Mouse (Mus musculus) embryo, embryonic 11.5 days (tissue): ENCODE results near the gene Gm4131.
"Not testable (repeated sequence)": the region's sequence is repeated elsewhere in the genome, so short reads cannot be mapped to it uniquely, and the experiment has no call there.

Source experiments
- DNase-seq: peaks from one replicate; pipeline ENCODE4 v3.0.0-alpha.2; 2012; ENCODE audit warnings: low read depth, low spot score

Gene Gm4131

DNA sequence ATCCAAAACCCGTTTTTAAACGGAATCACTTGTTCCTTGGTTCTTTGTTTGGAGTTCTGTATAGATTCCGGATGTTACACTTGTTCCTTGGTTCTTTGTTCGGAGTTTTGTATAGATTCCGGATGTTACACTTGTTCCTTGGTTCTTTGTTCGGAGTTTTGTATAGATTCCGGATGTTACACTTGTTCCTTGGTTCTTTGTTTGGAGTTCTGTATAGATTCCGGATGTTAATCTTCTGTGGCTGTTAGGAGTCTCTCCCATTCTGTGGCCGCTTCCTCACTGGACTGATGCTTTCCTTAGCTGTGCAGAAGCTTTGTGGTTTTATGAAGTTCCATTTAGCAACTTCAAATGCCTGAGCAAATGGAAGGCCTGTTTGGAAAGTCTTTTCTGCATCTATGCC is at the start of gene Gm4131:
Gene Gm4131, minus strand, starts transcription at position 101 of the 400 bp plus-strand sequence.
- DNase-seq = not testable (repeated sequence)

DNA sequence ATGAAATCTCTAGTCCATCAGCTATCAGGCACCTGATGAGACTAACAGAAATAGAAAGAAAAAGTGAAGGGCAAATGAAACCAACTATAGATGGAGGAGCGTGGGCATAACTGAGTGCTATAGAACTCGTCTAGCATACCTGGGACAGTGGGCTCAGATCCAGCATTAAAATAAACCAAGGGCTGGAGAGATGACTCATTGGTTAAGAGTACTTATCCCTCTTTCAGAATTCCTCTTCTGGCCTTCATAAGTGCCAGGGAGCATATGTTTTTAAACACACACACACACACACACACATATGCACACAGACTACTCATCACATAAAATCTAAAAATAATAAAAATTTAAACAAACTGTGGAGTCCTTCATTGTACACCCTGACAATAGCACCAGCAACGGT is 43.2 kb upstream of the Gm4131 start:
- no peak for DNase-seq

DNA sequence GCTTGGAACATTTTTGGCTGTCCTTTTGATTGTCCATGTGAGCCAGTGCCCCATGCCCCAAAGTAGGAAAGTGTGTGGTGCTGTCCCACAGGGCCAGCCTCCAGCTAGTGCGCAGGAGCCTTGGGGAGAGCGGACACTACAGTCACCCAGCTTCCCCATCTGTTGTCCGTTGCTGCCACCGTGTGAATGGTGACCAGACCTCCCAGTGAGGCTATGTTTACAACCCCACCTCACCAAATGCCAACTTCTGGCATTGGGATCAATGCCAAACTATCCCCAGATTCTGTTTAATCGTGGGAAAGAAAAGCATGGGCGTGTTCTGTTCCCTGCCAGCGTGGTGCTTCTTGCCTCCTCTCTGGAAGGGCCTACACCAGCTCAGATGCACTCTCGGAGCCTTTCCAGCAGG is 41.1 kb upstream of the Gm4131 start:
- DNase-seq = no peak

- no peak for DNase-seq
Measured at GRCm38 (mm10) chr14:62602869-62603268, 36.1 kb upstream of the Gm4131 start.

GRCm38 (mm10) chr14:62602271-62602670 is 35.5 kb upstream of the Gm4131 start:
- DNase-seq = no peak

DNA sequence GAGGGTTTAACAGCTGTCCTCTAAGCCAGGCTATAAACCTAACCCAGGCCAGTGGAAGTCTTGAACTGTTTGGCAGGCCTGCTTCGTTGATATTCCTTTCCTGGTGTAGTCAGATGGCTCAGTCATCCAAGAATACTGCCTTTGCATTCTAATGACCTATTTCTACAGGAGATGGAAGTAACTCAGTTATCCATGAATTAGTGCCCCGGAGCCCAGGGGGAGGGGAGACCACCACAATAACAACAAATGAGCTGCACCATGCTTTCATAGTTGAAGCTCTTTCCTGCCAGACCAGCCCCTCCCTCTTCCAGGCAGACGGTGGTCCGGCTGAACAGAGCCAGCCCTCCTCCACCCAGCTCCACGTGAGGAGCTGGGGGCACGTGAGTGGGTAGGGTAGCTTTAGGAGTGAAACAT is 33.4 kb upstream of the Gm4131 start:
- DNase-seq = no peak

- no peak for DNase-seq
Measured at GRCm38 (mm10) chr14:62585338-62585737, 18.6 kb upstream of the Gm4131 start.

- DNase-seq = no peak
Measured at GRCm38 (mm10) chr14:62584637-62585036, 17.9 kb upstream of the Gm4131 start.

- no peak for DNase-seq
Measured at GRCm38 (mm10) chr14:62581768-62582167, 15.0 kb upstream of the Gm4131 start.

DNA sequence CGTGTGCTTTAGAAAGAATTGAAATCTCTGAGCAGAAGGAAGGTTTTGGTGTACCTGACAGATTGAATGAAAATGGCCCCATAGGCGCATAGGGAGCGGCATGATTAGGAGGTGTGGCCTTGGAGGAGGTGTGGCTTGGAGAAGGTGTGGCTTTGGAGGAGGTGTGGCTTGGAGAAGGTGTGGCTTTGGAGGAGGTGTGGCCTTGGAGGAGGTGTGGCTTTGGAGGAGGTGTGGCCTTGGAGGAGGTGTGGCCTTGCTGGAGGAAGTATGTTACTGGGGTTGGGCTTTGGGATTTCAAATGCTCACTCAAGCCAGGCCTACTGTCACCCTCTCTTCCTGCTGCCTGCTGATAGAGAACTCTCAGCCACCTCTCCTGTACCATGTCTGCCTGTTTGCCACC is 14.2 kb upstream of the Gm4131 start:
- no peak for DNase-seq

- no peak for DNase-seq
Measured at GRCm38 (mm10) chr14:62575862-62576261, 9.1 kb upstream of the Gm4131 start.

DNA sequence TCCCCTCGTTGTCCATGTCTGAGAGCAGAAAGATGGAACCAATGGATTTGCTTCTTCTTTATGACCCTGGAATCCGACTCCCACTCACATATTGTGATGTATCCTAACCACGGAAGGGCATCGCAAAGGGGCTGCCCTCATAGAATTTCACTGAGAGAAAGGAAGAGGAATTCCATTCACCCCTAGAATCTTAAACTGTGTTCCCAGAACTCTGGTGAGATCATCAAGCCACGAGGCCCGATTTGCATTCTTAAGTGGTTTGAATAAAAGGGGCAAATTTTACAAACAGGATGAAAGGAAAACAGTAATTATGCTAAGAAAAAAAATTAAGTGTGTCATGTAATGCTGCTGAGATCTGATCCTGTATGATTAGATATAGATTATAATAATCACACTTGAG is 8.2 kb upstream of the Gm4131 start:
- no peak for DNase-seq

DNA sequence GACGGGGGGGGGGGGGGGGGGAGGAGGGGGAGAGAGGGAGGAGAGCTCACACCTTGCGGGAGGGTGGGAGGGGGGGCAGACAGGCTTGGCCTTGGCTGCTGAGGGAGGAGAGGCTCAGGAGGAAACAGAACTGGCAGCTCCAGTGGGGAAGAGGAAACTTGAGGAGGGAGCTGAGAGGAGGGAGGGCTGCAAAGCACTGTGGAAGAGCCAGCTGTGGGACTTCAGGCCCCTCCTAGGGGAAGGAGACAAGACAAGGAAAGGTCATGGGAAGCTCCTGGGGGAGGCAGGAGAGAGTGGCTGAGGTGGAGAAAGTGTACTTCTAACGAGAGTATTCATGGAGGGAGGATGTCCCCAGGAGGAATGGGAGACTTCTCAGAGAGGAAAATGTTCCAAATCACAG is 6.7 kb upstream of the Gm4131 start:
- no peak for DNase-seq

DNA sequence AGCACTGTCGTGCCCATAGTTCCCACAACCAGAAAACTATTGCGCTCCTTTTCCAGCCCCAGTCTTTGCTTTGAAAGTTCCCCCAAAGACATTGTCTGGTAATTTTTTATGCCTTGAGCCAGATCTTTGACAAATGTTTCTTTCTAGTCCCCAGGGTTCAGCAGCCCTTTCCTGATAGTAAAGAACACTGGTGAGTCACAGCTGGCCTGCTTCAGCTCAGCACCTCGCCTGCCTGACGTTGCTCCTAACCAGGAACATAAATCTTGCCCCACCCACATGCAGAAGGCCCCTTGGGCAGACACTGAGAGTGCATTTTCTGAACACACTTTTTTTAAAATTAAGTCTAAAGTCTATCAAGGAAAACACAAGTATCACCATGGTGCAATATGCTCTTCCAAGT is 3.6 kb upstream of the Gm4131 start:
- no peak for DNase-seq

DNA sequence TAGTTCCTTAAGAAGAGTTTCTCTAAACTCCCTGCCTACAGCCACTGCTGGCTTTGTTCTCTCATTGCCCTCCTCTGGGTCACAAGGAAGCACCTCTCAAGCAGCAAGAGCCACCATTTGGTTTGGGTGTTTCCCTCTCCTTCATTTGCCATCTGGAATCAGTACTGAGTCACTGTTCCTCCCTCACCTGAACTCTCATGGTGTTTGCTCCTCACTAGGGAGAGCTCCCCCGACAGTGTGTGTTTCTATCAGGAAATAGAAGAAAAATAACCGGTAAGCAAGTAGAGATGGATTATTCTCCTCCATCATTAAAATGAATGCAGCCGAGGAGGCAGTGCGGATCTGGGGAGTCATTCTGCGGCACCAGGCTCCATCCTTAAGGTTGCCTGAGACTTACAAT is 2.7 kb upstream of the Gm4131 start:
- no peak for DNase-seq

GRCm38 (mm10) chr14:62563679-62564078 is 3.0 kb downstream of the Gm4131 start:
- no peak for DNase-seq

DNA sequence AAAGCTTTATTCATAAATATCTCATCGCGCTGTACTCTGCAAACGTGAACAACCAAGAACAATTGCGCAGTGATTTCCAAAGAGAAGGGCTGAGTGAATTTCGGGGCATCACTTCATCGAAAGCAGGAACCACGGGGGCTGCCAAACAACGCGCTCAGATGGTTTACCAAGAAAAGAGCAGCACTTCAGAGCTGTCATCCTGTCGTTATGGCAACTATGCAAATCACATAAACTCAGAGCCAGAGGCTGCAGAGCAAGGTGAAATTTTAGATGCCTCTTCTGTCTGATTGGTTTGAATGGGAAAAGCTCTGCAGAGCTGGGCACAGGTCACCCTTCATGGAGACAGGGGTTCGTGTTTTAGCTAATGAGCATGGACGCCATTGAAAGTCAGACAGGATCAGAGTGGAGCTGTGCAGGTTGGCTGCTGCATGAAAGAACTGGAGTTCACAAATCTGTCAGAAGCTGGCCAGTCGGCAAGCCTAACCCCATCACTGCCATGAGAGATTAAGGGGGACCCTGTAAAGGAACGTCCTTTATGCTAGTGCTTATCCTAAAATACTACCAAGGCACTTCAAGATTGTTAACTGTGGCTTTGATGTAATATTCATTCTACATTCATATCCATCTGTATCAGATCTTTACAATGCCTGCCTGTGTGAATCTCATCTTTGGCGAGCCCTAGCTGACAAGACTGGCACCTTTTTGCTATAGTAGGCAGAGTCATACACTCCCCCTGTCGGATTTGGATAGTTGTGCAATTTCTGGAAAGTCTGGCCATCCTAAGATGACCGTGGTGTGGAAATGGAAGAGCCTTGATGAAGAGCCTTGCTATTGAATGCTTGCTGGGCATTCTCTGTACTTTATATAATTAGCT is 4.6 kb downstream of the Gm4131 start:
- no peak for DNase-seq

DNA sequence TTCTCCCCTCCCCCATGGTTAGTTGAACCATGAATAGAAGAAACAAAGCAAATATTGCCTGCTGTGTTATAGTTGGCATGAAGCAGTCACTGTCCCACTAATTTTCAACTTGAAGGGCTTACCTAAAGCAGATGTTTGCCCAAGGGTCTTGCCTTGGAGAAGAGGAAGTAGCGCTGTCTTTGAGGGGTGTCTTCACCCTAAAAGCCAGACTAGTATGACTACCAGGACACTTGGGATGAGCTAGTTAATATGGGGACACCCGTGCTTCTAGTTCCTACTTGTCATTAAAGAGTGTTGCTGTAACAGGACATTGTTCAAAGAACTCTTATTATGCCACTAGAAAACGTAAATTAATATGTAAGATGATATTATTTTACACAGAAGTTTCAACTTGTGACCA is 9.6 kb downstream of the Gm4131 start:
- no peak for DNase-seq

DNA sequence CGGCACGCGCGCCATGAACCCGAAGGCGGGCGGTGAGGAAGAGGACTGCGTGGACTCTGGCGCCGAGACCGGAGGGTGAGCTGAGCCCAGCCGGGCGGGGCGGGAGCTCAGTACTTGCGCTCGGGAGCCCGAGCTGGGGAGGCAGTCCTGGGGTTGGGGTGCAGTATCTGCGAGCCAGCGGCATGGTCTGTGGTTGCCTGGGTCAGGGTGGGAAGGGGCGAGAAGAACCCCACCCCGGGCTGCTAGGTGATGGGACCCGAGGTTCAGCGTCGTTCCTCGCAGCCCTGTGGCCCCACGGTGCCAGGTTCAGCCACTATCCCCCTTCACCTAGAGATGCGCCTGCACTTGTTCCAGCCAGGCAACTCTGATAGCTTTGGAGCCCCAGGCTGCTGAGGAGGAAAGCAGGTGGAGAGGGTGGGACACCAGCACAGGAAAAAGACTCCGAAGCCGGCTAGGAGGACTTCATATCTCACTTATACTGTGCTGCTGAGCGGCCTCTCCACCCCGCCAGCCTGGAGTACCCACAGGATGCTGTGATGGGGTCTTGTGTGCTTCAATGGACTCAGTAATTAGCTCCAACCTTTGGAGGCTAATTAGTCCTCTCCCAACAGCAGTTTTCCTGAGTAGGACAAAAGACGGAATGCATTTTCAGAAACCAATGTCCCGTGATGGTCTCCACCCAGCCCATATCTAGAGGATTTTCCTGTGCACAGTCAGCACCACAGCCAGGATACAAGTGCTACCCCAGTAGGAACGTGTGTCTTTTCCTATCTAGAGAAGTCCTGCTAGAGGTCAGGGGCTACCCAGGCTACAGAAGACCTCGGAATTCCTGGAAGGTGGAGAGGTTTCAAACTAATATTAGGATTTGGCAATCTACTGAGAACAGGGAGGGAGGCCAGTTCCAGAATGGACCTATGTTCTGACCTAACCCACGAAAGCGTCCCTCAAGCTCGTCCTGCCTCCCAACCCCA is 10.6 kb downstream of the Gm4131 start:
- DNase-seq = no peak

DNA sequence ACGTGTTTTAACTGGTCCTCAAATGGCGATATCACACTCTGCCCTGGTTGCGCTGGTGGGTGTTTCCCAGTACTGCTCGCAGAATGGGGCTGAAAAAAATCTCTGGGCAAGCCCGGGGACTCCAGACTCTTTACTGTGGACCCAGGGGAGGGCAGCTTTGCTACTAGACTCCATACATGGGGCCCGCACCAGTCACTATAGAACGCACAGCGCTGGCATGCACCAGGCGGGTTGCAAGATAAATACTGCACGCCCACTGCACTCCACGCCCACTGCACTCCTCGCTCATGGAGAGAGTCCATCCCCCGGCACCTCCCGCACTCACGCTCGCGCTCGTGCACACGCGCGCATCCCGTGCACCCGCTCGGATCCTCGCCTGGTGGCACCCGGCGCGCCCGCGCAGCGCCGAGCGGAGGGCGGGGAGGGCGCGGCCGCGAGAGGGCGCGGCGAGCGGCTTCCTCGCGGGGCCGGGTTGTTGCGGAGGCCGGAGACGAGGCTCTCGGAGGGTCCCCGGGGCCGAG is 11.4 kb downstream of the Gm4131 start, which contains the start of gene Fam124a:
Gene Fam124a, plus strand, starts transcription at position 429 of the 521 bp plus-strand sequence.
- DNase-seq = peak; percentile 69

DNA sequence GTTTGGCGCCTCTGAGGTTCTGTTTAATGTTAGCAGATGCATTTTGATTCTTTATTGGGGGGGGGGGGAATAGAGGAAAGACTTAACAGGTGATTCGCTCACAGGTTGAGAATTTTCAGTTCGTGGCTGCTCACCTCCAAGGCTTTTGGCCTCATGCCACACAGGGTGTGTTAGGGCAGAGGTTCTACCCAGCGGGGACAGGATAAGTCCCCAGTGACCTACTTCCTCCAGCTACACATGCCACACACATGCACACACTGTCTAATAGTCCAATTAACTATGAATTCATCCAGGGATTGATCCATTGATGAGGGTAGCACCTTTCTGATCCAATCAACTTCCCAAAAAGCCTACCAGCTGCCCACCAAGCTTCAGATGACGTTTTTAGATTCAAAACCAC is 12.9 kb downstream of the Gm4131 start:
- no peak for DNase-seq

DNA sequence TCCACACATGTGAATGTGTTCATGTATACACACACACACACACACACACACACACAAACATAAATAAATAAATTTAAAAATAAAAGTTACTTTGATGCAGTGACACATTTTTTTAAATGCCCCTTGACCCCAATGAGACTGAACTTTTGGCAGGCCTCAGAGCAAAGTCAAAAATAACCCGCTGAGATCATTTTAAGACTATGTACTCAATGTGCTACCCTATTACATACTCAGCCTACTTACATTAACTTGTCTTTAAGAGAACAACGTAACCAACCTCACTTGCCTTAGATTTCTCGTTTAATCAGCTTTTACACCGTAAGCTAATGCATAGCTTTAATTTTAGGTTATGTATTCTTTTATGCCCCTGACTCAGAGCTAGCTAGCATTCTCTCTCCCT is 13.9 kb downstream of the Gm4131 start:
- no peak for DNase-seq
